Mouse (Mus musculus) limb, embryonic 11.5 days (tissue): ENCODE measurements around the gene Gabpb2. TPM values are rescaled to one million over a fixed set of nuclear protein-coding genes. Genes with fewer than 3 reads are reported as not detected.

ENCODE experiments used
- ATAC-seq: fragments of 200-750 bp; cut with Nextera tagmentation; 2 replicates; pipeline ENCODE4 v1.8.0; 2017; ENCODE audit warnings: low read depth; ENCODE audit not compliant: insufficient number of reproducible peaks, low FRiP score, low TSS enrichment
- DNase-seq: peaks from one replicate; pipeline ENCODE4 v3.0.0-alpha.2; 2015; ENCODE audit warnings: low spot score
- H3K27ac ChIP-seq: fragments of 300-500 bp; sonication (generic); replicated peaks from 2 replicates; pipeline ENCODE4 v1.5.1; 2014; ENCODE audit warnings: low read depth, mild to moderate bottlenecking, low read length
- H3K27me3 ChIP-seq: fragments of 300-500 bp; sonication (generic); 2 replicates; pipeline ENCODE4 v1.6.1; 2014; ENCODE audit warnings: mild to moderate bottlenecking, low read length, mixed read lengths; ENCODE audit not compliant: control insufficient read depth, insufficient read depth
- H3K36me3 ChIP-seq: fragments of 300-500 bp; sonication (generic); 2 replicates; pipeline ENCODE4 v1.6.1; 2014; ENCODE audit warnings: mild to moderate bottlenecking, low read length, moderate library complexity, mixed read lengths; ENCODE audit not compliant: control insufficient read depth, insufficient read depth
- H3K4me1 ChIP-seq: fragments of 300-500 bp; sonication (generic); 2 replicates; pipeline ENCODE4 v1.6.1; 2014; ENCODE audit warnings: low read length, mixed read lengths; ENCODE audit not compliant: control insufficient read depth, insufficient read depth
- H3K4me2 ChIP-seq: fragments of 300-500 bp; sonication (generic); 2 replicates; pipeline ENCODE4 v1.6.1; 2014; ENCODE audit warnings: low read depth, mild to moderate bottlenecking, moderate library complexity; ENCODE audit not compliant: severe bottlenecking
- H3K4me3 ChIP-seq: fragments of 300-500 bp; sonication (generic); 2 replicates; pipeline ENCODE4 v1.5.1; 2014; ENCODE audit warnings: low read depth, low read length
- H3K9ac ChIP-seq: fragments of 300-500 bp; sonication (generic); 2 replicates; pipeline ENCODE4 v1.6.1; 2014; ENCODE audit warnings: mild to moderate bottlenecking, low read length
- H3K9me3 ChIP-seq: fragments of 300-500 bp; sonication (generic); 2 replicates; pipeline ENCODE4 v1.6.1; 2016; ENCODE audit warnings: low read length; ENCODE audit not compliant: control insufficient read depth
- WGBS: fragments of 180-500 bp; shearing (Covaris S2); extraction: QIAGEN DNeasy Blood & Tissue Kit; methylation state at CpG from one replicate; pipeline ENCODE4 v1.1.7; 2014; 5-methylcytosine and 5-hydroxymethylcytosine counted together
- polyA plus RNA-seq: library from polyadenylated mRNA; unstranded; fragments of >200 nt; fragmentation: Nextera tagmentation; extraction: Ambion mirVana; gene quantifications from 2 replicates; pipeline ENCODE4 v1.2.1, GENCODE M21; 2014

Gabpb2 gene
- polyA plus RNA-seq, 1 experiment from 2014 or later: 8.9 TPM

- Histone ChIP-seq H3K9me3 (no peaks in the 10 kb centered on the region), H3K27ac (no peak overlapping the region)
Observed at GRCm38 (mm10) chr3:95235386-95236301, 17.9 kb upstream of the Gabpb2 start.

GRCm38 (mm10) chr3:95233303-95233980, 15.7 kb upstream of the Gabpb2 start:
- ATAC-seq (no peak), DNase-seq (no peak)
- peaks cover 7% of the 10 kb centered on the region; the same call in 1 of the 2 replicates for H3K4me1 ChIP-seq
- no peaks in the 10 kb centered on the region for H3K27me3 ChIP-seq
- no peak overlapping the region for H3K27ac ChIP-seq
- no peaks in the 10 kb centered on the region for H3K9me3 ChIP-seq
- peaks cover 41% of the 10 kb centered on the region for H3K36me3 ChIP-seq
- no peak overlapping the region for H3K4me2 ChIP-seq
- no peak overlapping the region for H3K4me3 ChIP-seq
- no peak overlapping the region for H3K9ac ChIP-seq
- 89% methylated on average over 16 of the region's 16 CpGs for WGBS

More at GRCm38 (mm10) chr3:95235386-95236301, 17.9 kb upstream of the Gabpb2 start:
- DNase-seq: no peak
- Histone ChIP-seq H3K27me3 (no peaks in the 10 kb centered on the region), H3K36me3 (peaks cover 41% of the 10 kb centered on the region), H3K9ac (no peak overlapping the region), H3K4me2 (no peak overlapping the region), H3K4me3 (no peak overlapping the region), H3K4me1 (peaks cover 3% of the 10 kb centered on the region; the same call in 1 of the 2 replicates)
- no peak for ATAC-seq
- WGBS: 78% methylated on average over 23 of the region's 23 CpGs

- no peak overlapping the region for H3K4me3 ChIP-seq
- H3K9me3 ChIP-seq: no peaks in the 10 kb centered on the region
- ATAC-seq: no peak
- no peak overlapping the region for H3K27ac ChIP-seq
- no peak for DNase-seq
- no peaks in the 10 kb centered on the region for H3K27me3 ChIP-seq
- H3K4me1 ChIP-seq: peaks cover 7% of the 10 kb centered on the region; the same call in 1 of the 2 replicates
- no peak overlapping the region for H3K9ac ChIP-seq
- 88% methylated on average over 7 of the region's 7 CpGs for WGBS
- H3K4me2 ChIP-seq: no peak overlapping the region
- peaks cover 36% of the 10 kb centered on the region for H3K36me3 ChIP-seq
Observed at GRCm38 (mm10) chr3:95232771-95233170, 15.1 kb upstream of the Gabpb2 start.

GRCm38 (mm10) chr3:95231298-95232221, 13.8 kb upstream of the Gabpb2 start, which contains the start of gene Mllt11:
TSS of gene Mllt11 (minus strand) at chr3:95232171.
- no peak within 1 kb of the TSS for H3K27ac ChIP-seq
- 80% methylated on average over 13 of the region's 13 CpGs for WGBS

GRCm38 (mm10) chr3:95230495-95231297, 13.0 kb upstream of the Gabpb2 start:
- Histone ChIP-seq H3K4me3 (peak overlapping the region; percentile 94), H3K4me2 (peak overlapping the region; percentile 83), H3K27ac (peak overlapping the region; percentile 82; the same call in 1 of the 2 replicates), H3K9me3 (no peaks in the 10 kb centered on the region), H3K9ac (peak overlapping the region; percentile 89; the same call in 1 of the 2 replicates), H3K4me1 (peaks cover 7% of the 10 kb centered on the region; the same call in 1 of the 2 replicates), H3K27me3 (no peaks in the 10 kb centered on the region), H3K36me3 (peaks cover 31% of the 10 kb centered on the region)
- DNase-seq (no peak), ATAC-seq (no peak)
- 58% methylated on average over 8 of the region's 8 CpGs for WGBS

More at GRCm38 (mm10) chr3:95231298-95232221, 13.8 kb upstream of the Gabpb2 start, which contains the start of gene Mllt11:
- Histone ChIP-seq H3K4me1 (peaks cover 7% of the 10 kb centered on the region; the same call in 1 of the 2 replicates), H3K4me2 (peak within 1 kb of the TSS; percentile 83), H3K4me3 (no peak within 1 kb of the TSS), H3K36me3 (peaks cover 34% of the 10 kb centered on the region), H3K9ac (peak within 1 kb of the TSS; percentile 13; the same call in 1 of the 2 replicates), H3K9me3 (no peaks in the 10 kb centered on the region), H3K27me3 (no peaks in the 10 kb centered on the region)
- DNase-seq (no peak), ATAC-seq (no peak)

GRCm38 (mm10) chr3:95229781-95230494, 12.2 kb upstream of the Gabpb2 start:
- 6% methylated on average over 13 of the region's 13 CpGs for WGBS
- Histone ChIP-seq H3K4me2 (peak overlapping the region; percentile 83), H3K9ac (peak overlapping the region; percentile 89), H3K27ac (peak overlapping the region; percentile 82; the same call in 1 of the 2 replicates), H3K36me3 (peaks cover 28% of the 10 kb centered on the region), H3K4me3 (peak overlapping the region; percentile 94), H3K9me3 (no peaks in the 10 kb centered on the region), H3K4me1 (peaks cover 7% of the 10 kb centered on the region; the same call in 1 of the 2 replicates), H3K27me3 (no peaks in the 10 kb centered on the region)
- DNase-seq: peak; percentile 56
- ATAC-seq: no peak
